Mouse (Mus musculus) cerebellum, adult 9-10 months (tissue): ENCODE measurements at regions not wholly inside any gene's neighbourhood (a gene's known extent, or its start where the extent isn't known, plus 50 kb on each side); places are given as distances from the start of the nearest gene placed in this dataset.

Experiments
- DNase-seq: peaks from one replicate; pipeline ENCODE4 v3.0.0; 2022

DNA sequence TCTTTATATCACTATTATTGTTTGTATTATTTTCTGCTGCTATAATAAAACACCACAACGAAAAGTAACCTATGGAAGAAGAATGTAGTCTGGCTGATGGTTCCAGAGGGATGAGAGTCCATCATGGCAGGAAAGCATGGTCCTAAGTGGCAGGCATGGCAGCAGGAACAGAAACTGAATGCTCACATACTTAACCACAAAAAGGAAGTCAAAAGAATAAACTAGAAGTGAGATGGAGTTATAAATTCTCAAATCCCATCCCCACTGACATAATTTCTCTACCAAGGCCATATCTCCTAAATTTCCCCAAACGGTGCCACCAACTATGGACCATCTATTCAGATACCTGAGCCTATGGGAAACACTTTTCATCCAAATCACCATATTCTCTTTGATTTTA lies 408.7 kb upstream of the Cnksr2 start:
- DNase-seq, result no peak

DNA sequence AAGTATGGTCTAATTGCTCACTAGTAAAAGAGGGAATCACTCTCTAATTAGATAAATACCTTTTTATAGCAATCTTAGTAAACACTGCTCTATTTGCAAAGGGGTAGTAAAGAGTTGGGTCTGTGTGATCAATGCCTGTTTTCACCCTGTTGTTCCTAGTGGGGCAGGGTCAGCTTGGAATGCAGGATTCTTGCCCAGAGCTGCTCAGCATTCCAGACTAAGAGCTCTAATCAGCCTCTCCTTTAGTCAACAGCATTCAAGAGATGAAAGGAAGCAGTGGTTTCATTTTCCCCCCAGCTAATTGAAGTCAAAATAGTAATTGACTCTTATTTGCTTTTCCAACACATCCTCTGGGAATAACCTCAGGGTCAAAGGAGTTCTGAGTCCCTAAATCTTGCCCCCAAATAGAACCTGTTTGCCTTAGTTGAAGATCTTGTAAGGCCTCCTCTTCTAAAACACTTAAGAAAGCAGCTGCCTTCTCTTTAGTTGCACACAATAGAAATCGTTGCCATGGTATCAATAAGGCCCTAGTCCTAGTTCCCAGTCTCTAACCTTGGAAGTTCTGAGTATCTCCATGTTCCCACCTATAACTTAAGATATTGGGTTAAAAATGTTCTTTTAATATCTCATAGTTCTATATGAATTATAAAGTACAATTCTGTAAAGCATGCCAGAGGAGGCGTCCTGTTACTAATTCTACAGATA lies 380.6 kb upstream of the Cnksr2 start:
- DNase-seq, result no peak

DNA sequence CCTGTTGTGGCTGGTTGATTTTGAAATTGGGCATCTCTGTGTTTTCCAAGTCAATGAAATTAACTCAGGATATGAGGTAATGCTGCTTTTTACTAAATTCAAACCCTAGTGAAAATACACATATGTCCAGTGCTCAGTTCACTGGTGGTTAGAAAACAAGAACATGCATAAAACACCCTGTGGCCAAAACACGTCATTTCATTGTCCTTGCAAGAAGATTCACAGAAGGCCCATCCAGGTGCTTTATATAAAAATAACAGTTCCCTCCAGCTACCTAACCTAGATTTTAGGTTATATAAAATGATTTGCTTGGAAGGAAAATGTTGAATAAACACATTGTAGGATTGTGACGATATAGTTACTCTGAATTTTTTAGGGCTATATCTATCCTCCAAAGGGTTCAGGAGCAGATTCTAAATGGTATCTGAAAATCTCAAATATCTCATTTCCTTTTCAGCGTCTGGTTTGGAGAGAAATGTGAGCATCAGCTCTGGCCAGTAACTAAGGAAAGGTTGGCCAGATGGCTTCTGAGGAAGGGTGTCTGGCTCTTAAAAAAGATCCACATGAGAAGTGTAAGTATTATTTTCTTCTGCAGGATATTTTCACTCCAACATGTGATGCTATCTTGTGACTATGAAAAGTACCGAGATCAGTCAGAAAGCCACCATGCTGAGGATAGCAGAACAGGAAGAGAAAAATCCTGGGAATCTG lies 351.2 kb upstream of the Cnksr2 start:
- DNase-seq, result peak; percentile 73

DNA sequence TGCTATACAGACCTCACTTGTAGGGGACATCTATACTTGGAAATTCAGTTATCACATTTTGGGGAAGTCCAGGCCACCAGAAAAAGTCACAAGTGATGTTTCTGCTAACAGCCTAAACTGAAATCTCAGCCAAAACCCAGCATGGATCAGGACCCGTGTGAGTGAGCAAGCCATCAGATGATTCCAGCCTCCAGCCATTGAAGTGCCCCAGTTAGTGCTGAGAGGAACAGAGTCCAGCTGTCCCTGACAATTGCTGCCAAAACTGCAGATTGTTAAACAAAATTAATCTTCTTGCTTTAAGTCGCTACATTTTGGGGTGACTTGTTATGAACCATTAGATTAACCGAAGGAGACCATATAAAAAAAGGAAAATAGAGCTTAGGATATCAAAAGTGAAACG lies 332.7 kb upstream of the Cnksr2 start:
- peak; percentile 95 for DNase-seq

DNA sequence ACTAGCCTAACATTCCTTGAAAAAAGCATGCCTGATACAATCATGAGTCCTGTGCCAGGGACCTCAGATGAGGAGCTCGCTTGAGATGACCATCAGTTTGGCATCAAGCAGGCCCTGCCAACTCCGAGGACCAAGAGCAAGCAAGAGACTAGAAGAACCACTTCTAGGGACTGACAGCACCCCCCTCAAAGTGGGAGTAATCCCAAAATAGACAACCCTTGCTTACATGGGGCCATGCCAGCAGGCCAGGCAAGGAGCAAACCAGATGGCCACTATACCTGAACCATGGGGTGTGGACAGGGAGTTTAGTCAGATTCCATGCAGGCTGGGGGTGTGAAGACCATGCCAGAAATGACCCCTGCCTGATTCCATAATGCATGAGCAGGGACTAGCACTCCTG lies 330.1 kb upstream of the Cnksr2 start:
- DNase-seq, result peak; percentile 75
